Mouse (Mus musculus) kidney, adult 2 months (tissue): ENCODE data around the gene Rhbdf2. TPM values are rescaled to one million over a fixed set of nuclear protein-coding genes. Genes with fewer than 3 reads are reported as not detected.

Experiments used
- DNase-seq: peaks from one replicate; pipeline ENCODE4 v3.0.0; 2021
- H3K27ac ChIP-seq: fragments of 200-500 bp; 2 replicates; pipeline ENCODE4 v1.5.1; 2012; ENCODE audit warnings: low read depth, low read length, control low read depth, inconsistent platforms; ENCODE audit not compliant: insufficient read depth
- H3K27me3 ChIP-seq: fragments of 200-500 bp; replicated peaks from 2 replicates; pipeline ENCODE4 v1.6.1; 2012; ENCODE audit warnings: mild to moderate bottlenecking, moderate library complexity, low read length, inconsistent platforms; ENCODE audit not compliant: control insufficient read depth, insufficient read depth
- H3K36me3 ChIP-seq: fragments of 200-500 bp; 2 replicates; pipeline ENCODE4 v1.6.1; 2012; ENCODE audit warnings: mild to moderate bottlenecking, moderate library complexity, low read length, inconsistent platforms; ENCODE audit not compliant: control insufficient read depth, insufficient read depth
- H3K4me1 ChIP-seq: fragments of 200-500 bp; 2 replicates; pipeline ENCODE4 v1.6.1; 2011; ENCODE audit warnings: low read length; ENCODE audit not compliant: control insufficient read depth, insufficient read depth
- H3K4me3 ChIP-seq: fragments of 200-500 bp; 2 replicates; pipeline ENCODE4 v1.5.1; 2011; ENCODE audit warnings: mild to moderate bottlenecking, low read depth, low read length, control low read depth; ENCODE audit not compliant: insufficient read depth
- CTCF ChIP-seq: fragments of 200-500 bp; conservative IDR thresholded peaks from 2 replicates; pipeline ENCODE4 v1.5.1; 2011; ENCODE audit warnings: low read depth, mild to moderate bottlenecking, control low read depth, low read length, moderate library complexity, mixed read lengths; ENCODE audit not compliant: insufficient read depth, insufficient read length
- POLR2A ChIP-seq: fragments of 200-500 bp; IDR thresholded peaks from one replicate; pipeline ENCODE4 v1.6.1; 2011; ENCODE audit warnings: low read depth, low read length, control low read depth
- WGBS: fragments of 180-500 bp; shearing (Covaris S2); methylation state at CpG from one replicate; pipeline ENCODE4 v1.1.7; 2018; 5-methylcytosine and 5-hydroxymethylcytosine counted together
- polyA plus RNA-seq: library from polyadenylated mRNA; depleted of rRNA; stranded (reverse); fragments of >200 nt; gene quantifications from 2 replicates; pipeline ENCODE4 v1.2.3, GENCODE M21; 2012

Gene Rhbdf2
- polyA plus RNA-seq, 1 experiment: 18.0 TPM

DNA sequence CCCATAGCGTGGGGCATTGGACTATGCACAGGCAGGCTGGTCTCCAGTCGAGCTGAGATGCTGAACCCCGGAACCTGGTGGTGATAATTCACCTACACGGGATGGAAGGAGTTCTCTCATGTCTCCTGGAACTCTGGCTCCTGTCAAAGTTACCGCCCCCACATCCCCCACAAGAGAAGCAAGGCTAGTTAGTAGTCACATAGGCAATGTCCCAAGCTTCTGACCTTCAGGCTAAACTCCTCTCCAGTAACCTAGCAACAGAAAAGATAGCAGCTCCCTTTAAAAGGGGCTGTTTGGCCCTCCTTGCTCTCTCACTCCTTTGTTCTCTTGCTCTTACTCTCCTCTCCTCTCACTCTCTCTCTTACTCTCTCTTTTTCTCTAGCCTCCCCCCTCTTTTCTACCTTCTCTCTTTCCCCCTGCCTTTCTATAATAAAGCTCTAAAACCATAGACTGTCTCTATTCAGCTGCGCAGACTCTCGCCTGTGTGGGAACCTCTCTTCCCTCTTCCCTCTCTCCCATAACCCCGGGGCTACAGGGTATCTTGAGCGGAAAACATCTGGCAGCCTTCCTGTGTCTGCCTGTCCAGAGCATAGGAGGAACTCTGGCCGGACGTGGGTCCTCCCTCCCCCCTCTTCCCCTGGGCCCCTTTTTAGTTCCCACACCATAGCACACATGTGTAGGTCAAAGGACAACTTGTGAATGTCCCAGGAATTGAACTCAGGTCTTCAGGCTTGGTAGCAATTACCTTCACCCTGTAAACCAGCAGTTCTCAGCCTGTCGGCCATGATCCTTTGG, 3.5 kb upstream of the Rhbdf2 start:
- DNase-seq: no peak
- Histone ChIP-seq H3K36me3 (no peaks in the 10 kb centered on the region), H3K4me3 (no peak overlapping the region), H3K4me1 (no peaks in the 10 kb centered on the region), H3K27ac (no peak overlapping the region), H3K27me3 (no peaks in the 10 kb centered on the region)
- TF ChIP-seq POLR2A: no peak
- no peak for TF ChIP-seq CTCF
- WGBS: 45% methylated on average over 12 of the region's 12 CpGs

DNA sequence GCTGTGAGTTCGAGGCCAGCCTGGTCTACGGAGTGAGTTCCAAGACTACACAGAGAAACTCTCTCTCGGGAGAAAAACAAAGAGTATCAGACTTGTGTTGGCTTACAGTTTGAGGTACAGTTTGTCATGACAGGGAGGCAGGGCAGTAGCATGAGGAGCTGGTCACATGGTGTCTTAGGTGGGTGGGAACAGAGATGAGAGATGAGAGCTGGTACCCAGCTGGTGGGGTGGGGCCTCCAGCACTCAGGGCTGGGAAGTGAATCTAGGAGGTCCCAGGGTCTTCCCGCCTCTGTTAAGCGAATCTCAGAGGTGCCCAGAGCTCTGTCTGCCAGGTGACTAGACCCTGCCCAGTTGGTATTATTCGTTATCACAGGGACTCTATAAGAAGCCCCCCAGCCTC, 2.7 kb upstream of the Rhbdf2 start:
- H3K27me3 ChIP-seq: no peaks in the 10 kb centered on the region
- DNase-seq: no peak
- no peak overlapping the region for H3K4me3 ChIP-seq
- TF ChIP-seq CTCF (no peak), POLR2A (no peak)
- 92% methylated on average over 6 of the region's 6 CpGs for WGBS
- H3K27ac ChIP-seq: no peak overlapping the region
- no peaks in the 10 kb centered on the region for H3K36me3 ChIP-seq
- H3K4me1 ChIP-seq: no peaks in the 10 kb centered on the region

DNA sequence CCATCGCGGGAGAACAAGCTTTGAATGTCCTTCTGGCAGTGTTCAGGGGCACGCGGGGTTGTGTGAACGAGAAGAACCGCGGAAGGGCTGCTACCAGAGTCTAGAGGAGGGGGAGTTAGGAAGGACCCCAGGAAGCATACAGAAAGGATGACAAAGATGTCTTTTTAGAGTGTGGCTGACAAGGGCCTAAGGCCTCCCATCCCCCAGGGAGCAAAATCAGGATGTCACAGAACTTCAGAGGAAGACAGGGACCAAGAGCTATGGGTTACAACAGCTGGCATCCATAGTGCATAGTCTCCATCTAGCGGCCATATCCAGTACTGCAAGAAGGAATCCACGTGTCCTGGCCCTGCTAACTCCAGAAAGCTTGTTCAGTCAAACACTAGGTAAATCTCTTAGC, 1.9 kb upstream of the Rhbdf2 start:
- TF ChIP-seq CTCF (peak; percentile 99), POLR2A (no peak)
- 58% methylated on average over 9 of the region's 9 CpGs for WGBS
- DNase-seq: peak; percentile 91
- Histone ChIP-seq H3K36me3 (no peaks in the 10 kb centered on the region), H3K27ac (no peak overlapping the region), H3K4me1 (no peaks in the 10 kb centered on the region), H3K4me3 (no peak overlapping the region), H3K27me3 (no peaks in the 10 kb centered on the region)

DNA sequence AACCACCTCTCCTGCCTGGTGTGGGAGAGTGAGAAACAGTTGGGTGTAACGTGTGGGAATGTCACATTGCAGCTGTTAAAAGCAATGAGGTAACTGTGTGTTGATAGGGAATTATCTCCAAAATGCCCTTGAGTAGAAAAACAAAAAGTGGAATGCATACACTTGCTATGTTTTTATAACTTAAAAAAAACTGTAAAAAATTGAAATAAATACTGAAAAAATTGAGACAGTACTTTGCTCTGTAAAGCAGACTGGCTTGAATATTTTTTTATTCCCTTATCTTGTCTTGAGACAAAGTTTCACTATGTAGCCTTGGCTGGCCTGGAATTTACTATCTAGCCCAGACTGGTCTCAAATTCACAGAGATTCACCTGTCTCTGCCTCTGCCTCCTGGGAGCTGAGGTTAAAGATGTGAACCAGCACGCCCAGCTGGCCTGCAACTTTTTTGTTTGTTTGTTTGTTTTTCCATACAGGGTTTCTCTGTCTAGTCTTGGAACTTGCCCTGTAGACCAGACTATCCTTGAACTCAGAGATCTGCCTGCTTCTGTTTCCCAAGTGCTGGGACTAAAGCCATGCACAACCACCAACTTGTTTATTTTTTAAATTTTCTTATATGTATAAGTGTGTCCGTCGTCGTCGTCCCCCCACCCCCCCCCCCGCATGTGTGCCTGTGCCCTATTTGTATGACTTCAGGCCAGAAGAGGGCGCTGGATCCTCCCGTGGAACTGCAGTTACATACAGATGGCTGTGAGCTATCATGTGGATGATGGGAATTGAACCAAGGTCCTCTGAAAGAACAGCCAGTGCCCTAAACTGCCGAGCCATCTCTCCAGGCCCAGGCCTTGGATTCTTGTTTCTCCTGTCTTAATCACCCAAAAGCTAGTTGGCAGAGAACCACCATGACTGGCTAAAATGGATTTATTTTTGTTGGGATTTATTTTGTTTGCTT, 527 bp upstream of the Rhbdf2 start:
- no peak overlapping the region for H3K4me3 ChIP-seq
- TF ChIP-seq CTCF (peak; percentile 40; the same call in 1 of the 2 replicates), POLR2A (no peak)
- no peaks in the 10 kb centered on the region for H3K36me3 ChIP-seq
- peaks cover 11% of the 10 kb centered on the region for H3K4me1 ChIP-seq
- H3K27ac ChIP-seq: no peak overlapping the region
- 38% methylated on average over 10 of the region's 10 CpGs for WGBS
- peak; percentile 35 for DNase-seq
- no peaks in the 10 kb centered on the region for H3K27me3 ChIP-seq

DNA sequence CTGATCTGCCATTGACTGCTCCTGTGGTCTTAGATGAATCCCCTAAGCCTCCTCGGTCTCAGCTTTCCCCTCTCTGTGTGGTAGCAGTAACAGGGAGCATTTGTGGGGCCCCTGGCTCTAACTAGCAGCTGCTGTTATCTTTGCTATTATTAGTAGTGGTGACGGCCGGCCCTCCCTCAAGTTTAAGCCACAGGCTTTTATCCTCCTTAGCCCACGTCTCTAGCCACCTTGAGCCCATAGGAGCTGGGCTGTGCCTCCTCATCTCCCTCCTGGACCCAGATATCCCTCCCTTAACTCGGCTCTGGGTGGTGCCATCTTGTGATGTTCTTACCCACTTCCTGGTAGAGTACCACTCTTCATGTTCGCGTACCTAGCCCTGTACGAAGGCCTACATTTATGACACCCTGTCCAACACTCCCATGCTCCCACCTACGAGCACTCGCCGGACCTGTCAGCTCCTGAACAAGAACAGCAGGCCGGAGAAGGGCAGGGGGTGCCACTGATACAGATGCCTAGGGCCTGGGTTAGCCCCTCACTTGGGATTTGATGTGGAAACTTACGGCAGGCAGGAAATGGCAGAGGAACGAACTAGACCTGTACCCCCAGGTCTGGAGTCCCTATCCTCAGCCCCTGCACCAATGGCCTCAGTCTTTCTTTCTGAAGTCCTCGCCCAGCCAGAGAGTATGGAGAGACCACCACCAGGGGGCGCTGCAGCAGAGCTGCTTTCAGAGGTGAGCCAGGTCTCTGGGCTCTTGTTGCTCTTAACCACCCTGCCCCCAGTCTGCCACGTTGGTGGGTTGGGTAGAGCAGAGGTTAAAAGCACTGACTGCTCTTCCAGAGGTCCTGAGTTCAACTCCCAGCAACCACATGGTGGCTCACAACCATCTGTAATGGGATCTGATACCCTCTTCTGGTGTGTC, 1.5 kb downstream of the Rhbdf2 start:
- Histone ChIP-seq H3K4me3 (no peak overlapping the region), H3K36me3 (no peaks in the 10 kb centered on the region), H3K27me3 (no peaks in the 10 kb centered on the region), H3K27ac (no peak overlapping the region), H3K4me1 (peaks cover 30% of the 10 kb centered on the region)
- peak; percentile 61 for TF ChIP-seq CTCF
- TF ChIP-seq POLR2A: no peak
- peak; percentile 59 for DNase-seq
- WGBS: 83% methylated on average over 17 of the region's 17 CpGs

DNA sequence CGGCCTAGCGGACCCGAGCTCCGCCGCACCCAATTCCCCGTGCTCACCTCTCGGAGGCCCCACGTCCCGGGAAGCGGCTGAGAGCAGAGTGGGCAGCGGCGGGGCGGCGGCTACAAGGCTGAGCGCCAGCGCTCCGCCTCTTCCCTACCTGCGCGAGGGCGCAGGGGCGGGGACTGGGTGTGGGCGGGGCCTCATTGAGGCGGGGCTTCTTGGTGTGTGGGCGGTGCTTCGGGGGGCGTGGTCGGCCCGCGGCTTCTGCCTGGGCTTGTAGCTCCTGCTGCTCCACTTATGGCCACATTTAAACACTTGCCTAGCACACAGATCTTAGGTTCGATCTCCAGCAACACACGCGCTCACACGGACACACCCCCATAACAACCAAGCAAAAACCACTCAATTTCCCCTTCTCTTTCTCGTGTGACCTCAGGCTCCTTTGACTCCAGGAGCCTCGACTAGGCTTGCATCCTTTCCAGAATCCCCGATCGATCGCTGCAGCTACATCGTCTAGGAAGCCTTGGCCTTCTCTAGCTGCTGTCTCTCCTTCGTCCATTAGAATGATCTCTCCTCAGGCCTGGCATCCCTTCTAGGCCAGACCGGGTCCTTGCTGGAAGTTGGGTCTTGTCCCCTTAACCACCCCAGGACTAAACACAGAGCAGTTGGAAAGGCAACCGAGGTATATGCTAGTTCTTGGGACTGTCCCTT, 2.5 kb downstream of the Rhbdf2 start:
- no peak for TF ChIP-seq POLR2A
- DNase-seq: peak; percentile 93
- H3K4me3 ChIP-seq: peak overlapping the region; percentile 64
- H3K27ac ChIP-seq: peak overlapping the region; percentile 34
- peaks cover 34% of the 10 kb centered on the region for H3K4me1 ChIP-seq
- no peaks in the 10 kb centered on the region for H3K27me3 ChIP-seq
- WGBS: 14% methylated on average over 42 of the region's 42 CpGs
- H3K36me3 ChIP-seq: no peaks in the 10 kb centered on the region
